Mouse (Mus musculus): ENCODE results near the gene Yae1d1. TPM values are rescaled to one million over a fixed set of nuclear protein-coding genes. Genes with fewer than 3 reads are reported as not detected.

Yae1d1 gene
- 20.5 and 21.2 TPM in 2 replicates for polyA plus RNA-seq (2015; fragmentation: Nextera tagmentation; extraction: Ambion mirVana)

DNA sequence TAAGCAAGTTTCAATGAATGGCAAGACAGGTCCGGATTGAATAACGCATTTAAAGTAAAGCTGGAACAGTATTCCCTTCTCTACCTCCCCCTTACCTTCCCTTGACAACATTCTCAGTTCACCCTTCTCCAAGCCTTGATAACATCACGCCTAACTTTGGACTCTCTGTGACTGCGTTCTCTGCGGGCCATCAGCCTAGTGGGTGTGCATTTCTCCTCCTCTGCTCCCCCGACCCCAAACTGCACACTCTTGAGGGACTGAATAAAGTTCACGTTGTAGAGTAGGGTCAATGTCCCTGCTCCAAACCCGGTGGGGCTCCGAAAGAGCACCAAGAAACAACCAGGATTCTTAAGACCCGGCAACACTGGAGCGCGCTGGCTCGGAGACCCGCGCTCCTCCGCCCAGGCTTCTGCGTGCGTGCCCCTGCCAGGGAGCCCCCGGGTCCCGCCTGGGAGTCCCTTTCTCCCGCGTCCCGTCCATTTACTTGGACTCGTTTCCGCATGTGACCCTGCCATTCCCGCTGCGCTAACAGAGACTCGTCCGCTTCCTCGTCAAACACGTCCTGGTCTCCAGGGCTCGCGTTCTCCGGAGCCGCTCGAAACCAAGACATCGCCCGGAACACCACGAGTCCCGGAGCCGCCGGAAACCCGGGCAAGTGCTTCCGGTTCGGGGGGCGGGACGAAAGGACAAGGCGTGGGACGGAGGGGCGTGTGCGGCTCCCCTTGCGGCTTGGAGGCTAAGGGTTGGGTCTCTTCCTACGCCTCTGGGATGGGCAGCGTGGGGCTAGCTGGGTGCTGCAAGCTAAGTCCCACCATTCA is at the start of gene Yae1d1:
TSS of gene Yae1d1 (minus strand) at position 653 of the 818 bp plus-strand sequence.
- Histone ChIP-seq H3K4me1 (replicated peaks) (peaks cover 10% of the 10 kb centered on the region), H3K4me2 (peak within 1 kb of the TSS; percentile 90), H3K9me3 (replicated peaks) (no peaks in the 10 kb centered on the region), H3K36me3 (replicated peaks) (no peaks in the 10 kb centered on the region), H3K4me3 (replicated peaks) (peak within 1 kb of the TSS; percentile 75), H3K9ac (peak within 1 kb of the TSS; percentile 71), H3K27me3 (no peaks in the 10 kb centered on the region), H3K27ac (replicated peaks) (peak within 1 kb of the TSS; percentile 66)
- peak; percentile 90 for ATAC-seq (ENCODE audit: insufficient read depth)
- WGBS (ENCODE audit: insufficient replicate concordance), result under 1% methylated on average over 54 of the region's 54 CpGs

DNA sequence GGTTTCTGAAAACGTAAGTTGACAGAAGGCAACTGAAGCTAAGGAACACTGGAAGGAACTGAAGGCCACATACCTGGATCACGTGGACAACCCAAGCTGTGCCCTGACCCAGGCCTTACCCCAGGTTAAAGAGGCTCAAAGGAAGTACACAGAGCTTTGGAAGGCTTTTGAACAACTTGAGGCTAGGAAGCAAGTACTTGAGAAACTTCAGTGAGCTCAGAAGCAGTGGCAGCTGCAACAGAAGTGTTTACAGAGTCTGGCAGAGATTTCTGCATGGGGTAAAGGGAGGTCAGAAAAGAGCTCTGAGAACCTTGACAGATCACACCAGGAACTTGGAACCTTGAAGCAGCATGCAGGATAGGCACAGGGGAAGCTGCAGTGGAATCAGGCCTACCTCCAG is 45.7 kb upstream of the Yae1d1 start:
- H3K36me3 ChIP-seq (replicated peaks), result no peaks in the 10 kb centered on the region
- no peaks in the 10 kb centered on the region for H3K4me1 ChIP-seq (replicated peaks)
- H3K9me3 ChIP-seq (replicated peaks), result no peaks in the 10 kb centered on the region
- H3K27ac ChIP-seq (replicated peaks), result no peak overlapping the region
- H3K27me3 ChIP-seq, result no peaks in the 10 kb centered on the region
- ATAC-seq (ENCODE audit: insufficient read depth), result no peak
- H3K4me2 ChIP-seq, result no peak overlapping the region
- WGBS (ENCODE audit: insufficient replicate concordance), result 44% methylated on average over 2 of the region's 2 CpGs
- no peak overlapping the region for H3K4me3 ChIP-seq (replicated peaks)
- no peak overlapping the region for H3K9ac ChIP-seq

- Histone ChIP-seq H3K36me3 (replicated peaks) (no peaks in the 10 kb centered on the region), H3K4me2 (no peak overlapping the region), H3K4me3 (replicated peaks) (no peak overlapping the region), H3K4me1 (replicated peaks) (no peaks in the 10 kb centered on the region), H3K9ac (no peak overlapping the region), H3K27ac (replicated peaks) (no peak overlapping the region), H3K9me3 (replicated peaks) (no peaks in the 10 kb centered on the region), H3K27me3 (no peaks in the 10 kb centered on the region)
- ATAC-seq (ENCODE audit: insufficient read depth), result no peak
- 21% methylated on average over 3 of the region's 3 CpGs for WGBS (ENCODE audit: insufficient replicate concordance)
Observed at GRCm38 (mm10) chr13:18016604-18017003, 23.5 kb upstream of the Yae1d1 start.

GRCm38 (mm10) chr13:18013205-18013604 is 20.1 kb upstream of the Yae1d1 start:
- Histone ChIP-seq H3K27me3 (no peaks in the 10 kb centered on the region), H3K4me2 (no peak overlapping the region), H3K4me1 (replicated peaks) (no peaks in the 10 kb centered on the region), H3K36me3 (replicated peaks) (no peaks in the 10 kb centered on the region), H3K9me3 (replicated peaks) (no peaks in the 10 kb centered on the region), H3K27ac (replicated peaks) (no peak overlapping the region), H3K4me3 (replicated peaks) (no peak overlapping the region), H3K9ac (no peak overlapping the region)
- ATAC-seq (ENCODE audit: insufficient read depth), result no peak
- 53% methylated on average over 6 of the region's 6 CpGs for WGBS (ENCODE audit: insufficient replicate concordance)

GRCm38 (mm10) chr13:18011055-18011454 is 17.9 kb upstream of the Yae1d1 start:
- Histone ChIP-seq H3K27me3 (no peaks in the 10 kb centered on the region), H3K36me3 (replicated peaks) (no peaks in the 10 kb centered on the region), H3K4me3 (replicated peaks) (no peak overlapping the region), H3K4me1 (replicated peaks) (no peaks in the 10 kb centered on the region), H3K27ac (replicated peaks) (no peak overlapping the region), H3K9ac (no peak overlapping the region), H3K4me2 (no peak overlapping the region), H3K9me3 (replicated peaks) (no peaks in the 10 kb centered on the region)
- WGBS (ENCODE audit: insufficient replicate concordance), result 43% methylated on average over 4 of the region's 4 CpGs
- ATAC-seq (ENCODE audit: insufficient read depth), result no peak

GRCm38 (mm10) chr13:17993515-17993847 is 332 bp upstream of the Yae1d1 start:
- H3K9ac ChIP-seq, result peak overlapping the region; percentile 27; the same call in 1 of the 2 replicates
- WGBS (ENCODE audit: insufficient replicate concordance), result 30% methylated on average over 7 of the region's 7 CpGs
- H3K36me3 ChIP-seq (replicated peaks), result no peaks in the 10 kb centered on the region
- no peak overlapping the region for H3K27ac ChIP-seq (replicated peaks)
- no peak for ATAC-seq (ENCODE audit: insufficient read depth)
- H3K4me1 ChIP-seq (replicated peaks), result peaks cover 10% of the 10 kb centered on the region
- H3K4me2 ChIP-seq, result peak overlapping the region; percentile 90
- H3K9me3 ChIP-seq (replicated peaks), result no peaks in the 10 kb centered on the region
- H3K27me3 ChIP-seq, result peaks cover 3% of the 10 kb centered on the region; the same call in 1 of the 2 replicates
- H3K4me3 ChIP-seq (replicated peaks), result peak overlapping the region; percentile 75

DNA sequence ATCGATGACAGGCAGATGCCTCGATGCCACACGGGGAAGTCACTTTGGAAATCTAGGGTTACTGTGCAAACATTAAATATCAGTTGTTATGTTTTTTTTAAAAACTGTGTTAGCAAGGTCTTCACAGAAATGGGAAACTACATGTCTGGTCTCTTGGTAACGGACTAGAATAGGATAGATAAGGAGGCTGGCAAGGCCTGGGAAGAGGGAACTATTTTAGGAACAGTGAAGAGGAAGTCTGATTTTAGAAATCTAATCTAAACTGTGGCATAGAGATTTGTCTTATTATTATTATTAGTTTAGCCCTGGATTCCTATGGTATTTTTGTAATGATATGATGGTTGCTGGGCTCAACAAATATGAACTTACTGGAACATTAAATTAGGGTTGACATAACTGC is 1.1 kb downstream of the Yae1d1 start:
- WGBS (ENCODE audit: insufficient replicate concordance), result 48% methylated on average over 4 of the region's 4 CpGs
- peaks cover 10% of the 10 kb centered on the region for H3K4me1 ChIP-seq (replicated peaks)
- peaks cover 6% of the 10 kb centered on the region for H3K36me3 ChIP-seq (replicated peaks)
- no peak overlapping the region for H3K9ac ChIP-seq
- H3K27me3 ChIP-seq, result no peaks in the 10 kb centered on the region
- no peak overlapping the region for H3K27ac ChIP-seq (replicated peaks)
- peak overlapping the region; percentile 75; the same call in 1 of the 2 replicates for H3K4me3 ChIP-seq (replicated peaks)
- ATAC-seq (ENCODE audit: insufficient read depth), result no peak
- H3K9me3 ChIP-seq (replicated peaks), result no peaks in the 10 kb centered on the region
- peak overlapping the region; percentile 90 for H3K4me2 ChIP-seq

- no peak overlapping the region for H3K4me2 ChIP-seq
- H3K27ac ChIP-seq (replicated peaks), result no peak overlapping the region
- WGBS (ENCODE audit: insufficient replicate concordance), result 36% methylated on average over 4 of the region's 4 CpGs
- H3K4me1 ChIP-seq (replicated peaks), result no peaks in the 10 kb centered on the region
- H3K4me3 ChIP-seq (replicated peaks), result no peak overlapping the region
- H3K9me3 ChIP-seq (replicated peaks), result no peaks in the 10 kb centered on the region
- H3K9ac ChIP-seq, result no peak overlapping the region
- no peaks in the 10 kb centered on the region for H3K27me3 ChIP-seq
- no peak for ATAC-seq (ENCODE audit: insufficient read depth)
- H3K36me3 ChIP-seq (replicated peaks), result peaks cover 35% of the 10 kb centered on the region
Observed at GRCm38 (mm10) chr13:17983194-17983593, 10.0 kb downstream of the Yae1d1 start.

DNA sequence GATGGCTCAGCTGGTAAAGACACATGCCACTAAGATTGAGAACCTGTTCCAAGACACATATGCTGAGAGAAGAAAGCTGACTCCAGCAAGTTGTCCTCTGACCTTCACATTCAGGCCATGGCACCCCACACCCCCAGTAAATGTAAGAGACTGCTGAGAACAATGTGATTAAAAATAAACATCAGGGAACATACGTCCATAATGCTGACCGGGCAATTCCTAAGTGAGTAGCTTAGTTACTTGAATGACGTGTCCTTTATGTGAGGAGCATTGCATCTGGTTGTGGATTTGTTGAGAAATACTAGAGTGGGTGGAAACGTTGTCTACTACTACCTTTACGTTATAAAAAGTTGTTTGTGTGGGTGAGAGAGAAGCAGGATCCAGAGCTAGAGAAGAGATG is 10.5 kb downstream of the Yae1d1 start:
- no peak for ATAC-seq (ENCODE audit: insufficient read depth)
- Histone ChIP-seq H3K9ac (no peak overlapping the region), H3K4me2 (no peak overlapping the region), H3K27ac (replicated peaks) (no peak overlapping the region), H3K4me1 (replicated peaks) (no peaks in the 10 kb centered on the region), H3K36me3 (replicated peaks) (peaks cover 33% of the 10 kb centered on the region), H3K4me3 (replicated peaks) (no peak overlapping the region), H3K9me3 (replicated peaks) (no peaks in the 10 kb centered on the region), H3K27me3 (no peaks in the 10 kb centered on the region)
- WGBS (ENCODE audit: insufficient replicate concordance), result 76% methylated on average over 5 of the region's 5 CpGs

DNA sequence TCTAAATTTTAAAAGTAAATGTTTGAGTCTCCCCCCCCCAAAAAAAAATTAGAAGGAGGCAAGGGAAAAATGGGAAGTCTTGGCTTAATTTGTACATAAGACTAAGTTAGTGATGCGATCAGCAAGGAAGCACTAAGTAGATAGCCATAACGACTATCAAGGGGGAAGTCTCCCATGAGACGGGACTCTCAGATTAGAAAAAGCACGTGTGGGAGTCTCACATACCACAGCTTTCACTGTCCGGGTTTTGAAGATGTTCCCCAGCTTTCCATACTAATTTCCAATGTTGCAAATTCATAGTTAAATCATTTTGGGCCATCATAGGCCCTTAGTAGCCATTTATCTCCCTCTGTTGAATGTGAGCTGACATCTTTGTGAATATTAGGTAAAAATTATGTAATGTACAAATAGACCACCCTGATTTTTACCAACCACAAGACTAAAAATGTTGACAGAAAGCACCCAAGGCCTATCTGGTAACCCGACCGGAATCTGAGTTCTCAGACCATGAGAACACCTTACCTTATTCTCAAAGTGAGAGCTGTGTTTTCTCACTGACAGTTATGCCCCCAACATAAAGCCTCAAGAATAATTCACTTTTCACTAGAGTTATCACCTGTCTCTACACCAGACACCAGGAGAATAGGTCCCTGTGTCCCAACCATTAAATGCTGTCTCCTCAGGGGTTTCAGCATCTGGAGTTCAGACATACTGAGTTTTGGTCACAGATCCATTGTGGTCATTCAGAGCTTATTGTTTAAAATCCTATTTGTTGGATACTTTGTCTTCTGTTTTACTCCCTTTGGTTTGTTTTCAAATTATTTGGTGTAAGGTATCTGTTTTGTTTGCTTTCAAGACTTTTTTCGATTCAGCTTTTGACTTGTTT is 16.1 kb downstream of the Yae1d1 start:
- Histone ChIP-seq H3K9me3 (replicated peaks) (no peaks in the 10 kb centered on the region), H3K27me3 (0 out of 2 replicates have a peak, but pooled peaks cover 8% of the 10 kb centered on the region), H3K9ac (no peak overlapping the region), H3K36me3 (replicated peaks) (no peaks in the 10 kb centered on the region), H3K4me2 (no peak overlapping the region), H3K27ac (replicated peaks) (no peak overlapping the region), H3K4me3 (replicated peaks) (no peak overlapping the region), H3K4me1 (replicated peaks) (no peaks in the 10 kb centered on the region)
- ATAC-seq (ENCODE audit: insufficient read depth), result no peak
- 47% methylated on average over 8 of the region's 8 CpGs for WGBS (ENCODE audit: insufficient replicate concordance)

GRCm38 (mm10) chr13:17975891-17976290 is 17.3 kb downstream of the Yae1d1 start:
- 7% methylated on average over 2 of the region's 2 CpGs for WGBS (ENCODE audit: insufficient replicate concordance)
- H3K9ac ChIP-seq, result no peak overlapping the region
- H3K9me3 ChIP-seq (replicated peaks), result no peaks in the 10 kb centered on the region
- no peak overlapping the region for H3K4me2 ChIP-seq
- no peak overlapping the region for H3K4me3 ChIP-seq (replicated peaks)
- H3K36me3 ChIP-seq (replicated peaks), result no peaks in the 10 kb centered on the region
- no peaks in the 10 kb centered on the region for H3K4me1 ChIP-seq (replicated peaks)
- H3K27me3 ChIP-seq, result 0 out of 2 replicates have a peak, but pooled peaks cover 8% of the 10 kb centered on the region
- ATAC-seq (ENCODE audit: insufficient read depth), result no peak
- no peak overlapping the region for H3K27ac ChIP-seq (replicated peaks)
